Mouse (Mus musculus) cerebellum, adult 2 months (tissue): ENCODE measurements around the gene Dync1li2.

Experiments used
- CTCF ChIP-seq: fragments of 200-500 bp; IDR thresholded peaks from 2 replicates; pipeline ENCODE4 v1.5.1; 2011; ENCODE audit warnings: low read depth, mild to moderate bottlenecking, control low read depth, low read length, moderate library complexity, borderline replicate concordance; ENCODE audit not compliant: insufficient read depth
- POLR2A ChIP-seq: fragments of 200-500 bp; IDR thresholded peaks from 2 replicates; pipeline ENCODE4 v1.6.1; 2011; ENCODE audit warnings: low read length, control low read depth, borderline replicate concordance; ENCODE audit not compliant: insufficient read depth

GRCm38 (mm10) chr8:104387501-104387900 lies 55.3 kb downstream of the Dync1li2 start:
- TF ChIP-seq POLR2A: no peak
- no peak for TF ChIP-seq CTCF
